Mouse (Mus musculus): ENCODE data around the gene Hmx2. TPM values are rescaled to one million over a fixed set of nuclear protein-coding genes. Genes with fewer than 3 reads are reported as not detected.

The Hmx2 gene
- polyA plus RNA-seq, 1 experiment from 2014 or later = not detected

Other genes with a start within 250 kb of the Hmx2 start
- gene Cuzd1, start 226.5 kb upstream of the Hmx2 start, polyA plus RNA-seq (2015; fragmentation: Nextera tagmentation; extraction: Ambion mirVana) = 0.06 TPM in 1 of 2 replicates, not detected in the other
- not detected in 2 replicates for gene Fam24b, start 219.3 kb upstream of the Hmx2 start, polyA plus RNA-seq (2015; fragmentation: Nextera tagmentation; extraction: Ambion mirVana)
- gene Fam24a, start 214.9 kb upstream of the Hmx2 start, polyA plus RNA-seq (2015; fragmentation: Nextera tagmentation; extraction: Ambion mirVana) = 0.36 TPM in 1 of 2 replicates, not detected in the other
- 24.3 and 25.2 TPM in 2 replicates for gene 2310057M21Rik, start 186.0 kb upstream of the Hmx2 start, polyA plus RNA-seq (2015; fragmentation: Nextera tagmentation; extraction: Ambion mirVana)
- gene Pstk, start 177.6 kb upstream of the Hmx2 start, polyA plus RNA-seq (2015; fragmentation: Nextera tagmentation; extraction: Ambion mirVana) = 64.4 and 65.9 TPM in 2 replicates
- 11.5 and 12.5 TPM in 2 replicates for gene Ikzf5, start 138.3 kb upstream of the Hmx2 start, polyA plus RNA-seq (2015; fragmentation: Nextera tagmentation; extraction: Ambion mirVana)
- gene Acadsb, start 138.2 kb upstream of the Hmx2 start, polyA plus RNA-seq (2015; fragmentation: Nextera tagmentation; extraction: Ambion mirVana) = 99.0 and 113 TPM in 2 replicates
- gene Hmx3, start 5.9 kb upstream of the Hmx2 start, polyA plus RNA-seq (2015; fragmentation: Nextera tagmentation; extraction: Ambion mirVana) = not detected in 2 replicates
- 176 and 179 TPM in 2 replicates for gene Bub3, start 11.4 kb downstream of the Hmx2 start, polyA plus RNA-seq (2015; fragmentation: Nextera tagmentation; extraction: Ambion mirVana)

All from limb, embryonic 15.5 days (tissue).